Mouse (Mus musculus) cerebellum, adult 2 months (tissue): ENCODE measurements around the gene Lpar3.

Experiments
- CTCF ChIP-seq: fragments of 200-500 bp; IDR thresholded peaks from 2 replicates; pipeline ENCODE4 v1.5.1; 2011; ENCODE audit warnings: low read depth, mild to moderate bottlenecking, control low read depth, low read length, moderate library complexity, borderline replicate concordance; ENCODE audit not compliant: insufficient read depth
- POLR2A ChIP-seq: fragments of 200-500 bp; IDR thresholded peaks from 2 replicates; pipeline ENCODE4 v1.6.1; 2011; ENCODE audit warnings: low read length, control low read depth, borderline replicate concordance; ENCODE audit not compliant: insufficient read depth

GRCm38 (mm10) chr3:146260203-146260602 is 39.4 kb downstream of the Lpar3 start:
- TF ChIP-seq POLR2A (no peak), CTCF (no peak)
